Mouse (Mus musculus): Measurements from ENCODE around the gene Hs3st3a1.

Hs3st3a1 gene

GRCm38 (mm10) chr11:64559388-64559787, 124.3 kb downstream of the Hs3st3a1 start:
- no peak for DNase-seq (ENCODE audit: low spot score)

- no peak for DNase-seq (ENCODE audit: low spot score)
These were observed 125.3 kb downstream of the Hs3st3a1 start for GRCm38 (mm10) chr11:64560471-64560870.

- no peak for DNase-seq (ENCODE audit: low spot score)
These were observed 127.6 kb downstream of the Hs3st3a1 start for GRCm38 (mm10) chr11:64562771-64563170.

Measured in left cerebral cortex, adult 11 months (tissue).